Mouse (Mus musculus) G1E (cell line): ENCODE measurements at regions not wholly inside any gene's neighbourhood (a gene's known extent, or its start where the extent isn't known, plus 50 kb on each side); places are given as distances from the start of the nearest gene placed in this dataset.
"Not testable (repeated sequence)": the region's sequence is repeated elsewhere in the genome, so short reads cannot be mapped to it uniquely, and the experiment has no call there.

Source experiments
- ATAC-seq: 2 replicates; pipeline ENCODE4 v1.8.0; 2016; ENCODE audit warnings: mild to moderate bottlenecking; ENCODE audit not compliant: insufficient number of reproducible peaks, poor library complexity, low FRiP score, severe bottlenecking; ENCODE audit errors: extremely low read depth
- DNase-seq: peaks from one replicate; pipeline ENCODE4 v3.0.0; 2012; ENCODE audit warnings: low spot score
- H3K27me3 ChIP-seq: 2 replicates; pipeline ENCODE4 v1.6.1; 2012; ENCODE audit warnings: mild to moderate bottlenecking, low read length, inconsistent platforms; ENCODE audit not compliant: insufficient read depth
- H3K36me3 ChIP-seq: replicated peaks from 2 replicates; pipeline ENCODE3; 2012; ENCODE audit warnings: mild to moderate bottlenecking, inconsistent platforms
- H3K4me1 ChIP-seq: 2 replicates; pipeline ENCODE4 v1.6.1; 2012; ENCODE audit warnings: low read depth, low read length, inconsistent platforms, mixed read lengths; ENCODE audit not compliant: insufficient read depth
- H3K4me3 ChIP-seq: 2 replicates; pipeline ENCODE4 v1.5.1; 2012; ENCODE audit warnings: low read depth, mild to moderate bottlenecking, inconsistent platforms, low read length, moderate library complexity, mixed read lengths
- H3K9me3 ChIP-seq: replicated peaks from 2 replicates; pipeline ENCODE4 v1.6.1; 2012; ENCODE audit warnings: inconsistent platforms
- CTCF ChIP-seq: IDR thresholded peaks from 2 replicates; pipeline ENCODE4 v1.5.1; 2012; ENCODE audit warnings: low read depth, low read length, inconsistent platforms, mixed read lengths
- GATA1 ChIP-seq: IDR thresholded peaks from 2 replicates; pipeline ENCODE4 v1.6.1; 2012; ENCODE audit warnings: borderline replicate concordance, low read length, inconsistent platforms, mixed read lengths
- GATA2 ChIP-seq: IDR thresholded peaks from 2 replicates; pipeline ENCODE4 v1.6.1; 2012; ENCODE audit warnings: low read depth, low read length, inconsistent platforms, borderline replicate concordance
- POLR2AphosphoS5 ChIP-seq: IDR thresholded peaks from 2 replicates; pipeline ENCODE4 v1.6.1; 2012; ENCODE audit warnings: low read depth, low read length, inconsistent platforms; ENCODE audit not compliant: insufficient replicate concordance
- TAL1 ChIP-seq: conservative IDR thresholded peaks from 2 replicates; pipeline ENCODE4 v1.6.1; 2012; ENCODE audit warnings: low read depth, low read length, inconsistent platforms, mixed read lengths

- Histone ChIP-seq H3K4me1 (peaks cover 5% of the 10 kb centered on the region), H3K36me3 (no peaks in the 10 kb centered on the region), H3K27me3 (peaks cover 47% of the 10 kb centered on the region), H3K9me3 (no peaks in the 10 kb centered on the region), H3K4me3 (no peak overlapping the region)
- DNase-seq = no peak
- TF ChIP-seq GATA2 (no peak), CTCF (no peak), TAL1 (no peak)
- no peak for ATAC-seq
Measured at GRCm38 (mm10) chr1:59415733-59416312, 66.4 kb upstream of the Fzd7 start.

- DNase-seq = no peak
- H3K27me3 ChIP-seq = peaks cover 50% of the 10 kb centered on the region
- no peak for TF ChIP-seq POLR2AphosphoS5
- TF ChIP-seq TAL1 = no peak
- no peak for TF ChIP-seq GATA2
- TF ChIP-seq CTCF = no peak
- no peak for TF ChIP-seq GATA1
Measured at GRCm38 (mm10) chr1:59417317-59417716, 64.9 kb upstream of the Fzd7 start.

GRCm38 (mm10) chr1:59417962-59418361 lies 64.3 kb upstream of the Fzd7 start:
- Histone ChIP-seq H3K4me1 (peaks cover 12% of the 10 kb centered on the region), H3K9me3 (no peaks in the 10 kb centered on the region), H3K36me3 (no peaks in the 10 kb centered on the region), H3K4me3 (no peak overlapping the region), H3K27me3 (peaks cover 52% of the 10 kb centered on the region)
- DNase-seq (no peak), ATAC-seq (no peak)
- TF ChIP-seq CTCF = no peak

More at GRCm38 (mm10) chr1:59417317-59417716, 64.9 kb upstream of the Fzd7 start:
- H3K4me1 ChIP-seq = peaks cover 12% of the 10 kb centered on the region
- no peaks in the 10 kb centered on the region for H3K36me3 ChIP-seq
- ATAC-seq = no peak
- H3K4me3 ChIP-seq = no peak overlapping the region
- no peaks in the 10 kb centered on the region for H3K9me3 ChIP-seq

GRCm38 (mm10) chr1:59418748-59419147 lies 63.5 kb upstream of the Fzd7 start:
- DNase-seq (no peak), ATAC-seq (no peak)
- Histone ChIP-seq H3K27me3 (peaks cover 50% of the 10 kb centered on the region), H3K4me3 (no peak overlapping the region), H3K36me3 (no peaks in the 10 kb centered on the region), H3K4me1 (peaks cover 12% of the 10 kb centered on the region), H3K9me3 (no peaks in the 10 kb centered on the region)
- TF ChIP-seq TAL1 (no peak), GATA1 (no peak), CTCF (no peak), POLR2AphosphoS5 (no peak), GATA2 (no peak)

- DNase-seq (no peak), ATAC-seq (no peak)
- TF ChIP-seq TAL1 (no peak), CTCF (no peak), GATA1 (no peak), GATA2 (no peak)
- no peak overlapping the region for H3K4me3 ChIP-seq
- no peaks in the 10 kb centered on the region for H3K36me3 ChIP-seq
- no peaks in the 10 kb centered on the region for H3K9me3 ChIP-seq
- H3K27me3 ChIP-seq = peaks cover 39% of the 10 kb centered on the region
- peaks cover 9% of the 10 kb centered on the region; the same call in 1 of the 2 replicates for H3K4me1 ChIP-seq
Measured at GRCm38 (mm10) chr1:59422981-59423941, 59.0 kb upstream of the Fzd7 start.

GRCm38 (mm10) chr1:59425771-59426170 lies 56.5 kb upstream of the Fzd7 start:
- not testable (repeated sequence) for H3K36me3 ChIP-seq, DNase-seq, ATAC-seq, H3K4me3 ChIP-seq, H3K4me1 ChIP-seq, H3K9me3 ChIP-seq
- H3K27me3 ChIP-seq = peaks cover 36% of the 10 kb centered on the region
